Mouse (Mus musculus): ENCODE results near the gene Il33.

The Il33 gene

GRCm38 (mm10) chr19:30000406-30001365 is 75.8 kb downstream of the Il33 start:
- DNase-seq: no peak

- DNase-seq: no peak
Observed at GRCm38 (mm10) chr19:30001550-30001949, 76.6 kb downstream of the Il33 start.

- no peak for DNase-seq
Observed at GRCm38 (mm10) chr19:30003621-30004020, 78.7 kb downstream of the Il33 start, which contains the start of gene Trpd52l3. TSS of gene Trpd52l3 (plus strand) at chr19:30003790.

GRCm38 (mm10) chr19:30006371-30006770 is 81.5 kb downstream of the Il33 start:
- no peak for DNase-seq

Data from layer of hippocampus, adult 9-11 months (tissue).